Mouse (Mus musculus) thymus, postnatal 36 days (tissue): ENCODE data around the gene Gpr65.
"Not testable (repeated sequence)": the region's sequence is repeated elsewhere in the genome, so short reads cannot be mapped to it uniquely, and the experiment has no call there.

Experiments
- DNase-seq, 2 experiments: peaks; one replicate each; pipeline ENCODE4 v3.0.0; 2022; ENCODE audit warnings: mixed read lengths in 2 of 2

The Gpr65 gene

DNA sequence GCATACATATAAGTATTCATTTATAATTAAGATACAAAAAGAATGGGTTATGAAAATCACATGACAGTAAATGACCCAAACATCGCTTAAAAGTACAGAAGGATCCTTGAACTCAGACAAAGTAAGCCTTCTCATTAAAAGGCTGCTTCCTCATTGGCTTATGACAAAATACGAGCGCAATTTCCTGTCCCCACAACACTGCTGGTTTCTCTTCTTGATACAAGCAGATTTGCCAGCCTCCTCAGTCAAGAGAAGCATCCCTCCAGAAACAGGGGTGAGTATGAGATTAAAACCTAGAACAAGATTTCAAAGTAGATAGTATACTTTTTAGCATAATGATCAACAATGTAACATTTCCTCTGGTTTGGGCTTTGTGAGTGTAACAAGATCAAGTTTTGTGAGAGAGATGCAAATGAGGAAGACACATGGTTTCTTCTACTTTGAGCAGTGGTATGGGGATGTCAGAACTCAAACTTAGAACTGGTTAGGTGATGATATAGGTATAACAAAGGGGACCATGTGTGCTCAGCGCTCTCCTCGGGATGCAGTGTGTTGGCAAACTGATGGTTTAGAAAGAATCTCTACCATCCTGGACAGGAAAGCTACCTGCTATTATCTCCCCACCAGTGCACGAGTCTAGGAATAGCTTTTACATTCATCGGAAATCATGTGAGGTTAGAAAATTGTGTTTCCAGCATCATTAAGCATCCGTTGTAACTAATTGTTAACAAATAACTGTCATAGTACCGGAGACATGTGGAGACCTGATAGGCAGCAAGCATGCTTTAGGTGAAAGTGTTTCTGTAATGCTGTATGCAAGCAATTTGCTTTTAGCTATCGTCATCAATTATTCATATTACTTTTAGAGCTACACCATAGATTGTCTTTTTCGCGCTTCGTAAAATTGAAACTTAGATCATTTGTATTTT lies at the start of gene Gpr65:
Gene Gpr65, plus strand, starts transcription at position 195 of the 929 bp plus-strand sequence.
- DNase-seq: peak in 1 of 2 experiments; percentile 18

DNA sequence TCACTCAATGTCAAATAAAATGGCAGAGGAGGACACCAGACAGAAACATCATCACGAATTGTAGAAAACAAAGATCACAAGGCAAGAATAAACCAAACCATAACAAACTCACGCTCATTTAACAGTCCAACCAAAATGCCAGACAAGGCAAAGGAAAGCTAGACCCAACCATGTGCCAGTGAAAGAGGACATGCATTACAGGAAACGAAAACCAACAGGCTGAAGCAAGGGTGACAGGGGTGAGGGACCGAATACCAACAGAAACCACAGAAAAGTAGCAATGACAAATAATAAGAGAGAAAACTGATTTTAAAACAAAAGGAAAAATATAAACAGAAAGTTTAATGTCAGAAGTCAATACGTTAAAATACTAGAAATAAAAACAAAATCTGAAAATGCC lies 45.1 kb upstream of the Gpr65 start:
- DNase-seq: no peak

DNA sequence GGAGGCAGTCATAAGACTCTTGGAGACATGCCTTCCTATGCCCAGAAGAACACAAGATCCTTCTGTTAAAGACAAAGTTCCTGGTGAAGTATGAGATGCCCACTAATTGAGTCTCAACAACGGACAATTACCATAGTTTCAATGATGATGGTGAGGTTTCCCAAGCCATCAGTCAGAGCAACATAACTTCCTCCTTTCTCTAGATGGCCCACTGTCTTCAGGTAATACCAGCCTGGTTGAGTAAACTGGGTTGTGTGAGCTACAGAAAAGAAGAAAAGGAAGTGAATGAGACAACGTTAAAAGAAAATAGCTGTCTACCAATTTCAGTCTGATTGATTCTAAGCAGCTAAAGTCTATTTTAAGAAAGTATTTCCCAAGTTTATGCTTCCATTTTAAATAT lies 41.4 kb upstream of the Gpr65 start:
- DNase-seq: no peak

DNA sequence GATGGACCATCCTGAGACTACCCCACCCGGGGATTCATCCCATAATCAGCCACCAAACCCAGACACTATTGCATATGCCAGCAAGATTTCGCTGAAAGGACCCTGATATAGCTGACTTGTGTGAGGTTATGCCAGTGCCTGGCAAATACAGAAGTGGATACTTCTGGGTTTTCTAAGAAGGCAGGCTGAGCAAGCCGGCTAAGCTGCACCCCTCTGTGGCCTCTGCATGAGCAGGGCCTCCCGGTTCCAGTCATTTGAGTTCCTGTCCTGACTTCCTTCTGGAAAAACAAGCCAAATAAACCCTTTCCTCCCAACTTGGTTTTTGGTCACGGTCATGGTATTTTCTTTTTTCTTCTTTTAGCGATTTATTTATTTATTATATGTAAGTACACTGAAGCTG lies 30.0 kb upstream of the Gpr65 start:
- not testable (repeated sequence) for DNase-seq

DNA sequence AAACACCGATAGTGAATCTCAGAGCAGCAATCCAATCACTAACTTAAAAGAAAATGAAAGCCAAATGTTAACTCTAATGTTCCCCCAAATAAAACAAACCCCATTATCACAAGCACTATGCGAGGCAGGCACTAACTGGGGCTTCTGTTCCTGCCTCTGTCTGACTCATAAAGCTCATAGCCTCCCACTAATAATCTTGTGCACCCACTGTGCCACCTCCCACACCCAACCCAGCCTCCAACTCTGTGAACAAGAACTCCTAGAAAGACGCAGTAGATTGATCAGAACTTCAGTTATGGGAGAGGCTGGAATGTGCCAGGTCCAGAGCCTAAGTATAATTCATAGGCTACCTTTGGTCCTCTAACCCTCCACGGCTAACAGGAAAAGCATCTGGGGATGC lies 24.3 kb upstream of the Gpr65 start:
- no peak for DNase-seq

DNA sequence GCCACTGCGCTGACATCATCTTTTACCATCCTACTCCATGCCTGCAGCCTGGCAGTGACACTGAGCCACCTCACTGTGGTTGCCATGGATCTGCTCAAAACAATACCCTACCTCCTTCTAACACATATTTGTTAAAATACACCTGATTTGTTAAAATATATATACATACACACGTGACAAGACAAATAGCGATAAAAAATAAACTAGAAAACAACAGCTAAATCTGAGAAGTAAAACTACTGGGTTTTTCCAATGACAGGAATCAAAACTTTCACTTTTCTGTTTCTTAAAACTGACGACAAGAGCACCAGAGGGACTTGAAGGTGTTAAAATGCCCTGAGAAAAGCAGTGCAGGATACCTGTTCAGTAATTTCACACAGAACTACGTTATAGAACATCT lies 23.6 kb upstream of the Gpr65 start:
- DNase-seq: no peak

DNA sequence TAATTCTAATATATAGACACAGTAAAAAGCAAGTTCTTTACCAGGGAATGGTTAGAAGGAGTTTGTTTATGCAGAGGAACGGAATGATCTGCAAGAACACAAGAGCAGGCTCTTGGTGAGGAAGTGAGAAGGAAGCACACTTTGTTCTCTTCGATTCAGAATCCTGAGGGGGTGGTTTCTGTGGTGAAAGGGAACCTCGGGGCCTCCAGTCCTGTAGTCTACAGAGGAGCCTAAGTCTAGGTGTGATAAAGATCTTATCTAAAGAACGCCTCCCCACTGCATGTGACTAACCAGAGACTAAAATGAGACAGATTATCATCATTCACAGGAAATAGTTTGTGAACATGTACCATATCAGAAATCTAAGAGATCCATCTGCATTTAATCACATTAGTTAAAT lies 21.6 kb upstream of the Gpr65 start:
- DNase-seq: peak; percentile 32 to 59

DNA sequence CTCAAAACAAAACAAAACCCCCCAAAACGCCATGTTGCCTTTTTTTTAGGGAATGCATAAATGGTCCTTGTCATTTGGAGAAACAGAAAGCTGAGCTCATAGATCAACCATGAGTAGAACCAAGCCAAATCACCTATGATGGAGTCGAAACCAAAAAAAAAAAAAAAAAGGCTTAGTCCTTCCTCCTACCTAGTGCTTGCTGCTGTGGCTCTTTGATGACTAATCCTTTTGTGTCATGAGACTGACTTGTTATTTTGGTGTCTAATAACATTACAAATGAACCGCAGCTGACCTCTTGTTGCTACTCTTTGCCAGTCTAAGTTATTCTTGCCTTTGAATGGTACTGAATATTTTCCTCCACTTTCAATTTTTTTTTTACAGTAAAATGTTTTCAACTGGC lies 18.8 kb upstream of the Gpr65 start:
- no peak for DNase-seq

DNA sequence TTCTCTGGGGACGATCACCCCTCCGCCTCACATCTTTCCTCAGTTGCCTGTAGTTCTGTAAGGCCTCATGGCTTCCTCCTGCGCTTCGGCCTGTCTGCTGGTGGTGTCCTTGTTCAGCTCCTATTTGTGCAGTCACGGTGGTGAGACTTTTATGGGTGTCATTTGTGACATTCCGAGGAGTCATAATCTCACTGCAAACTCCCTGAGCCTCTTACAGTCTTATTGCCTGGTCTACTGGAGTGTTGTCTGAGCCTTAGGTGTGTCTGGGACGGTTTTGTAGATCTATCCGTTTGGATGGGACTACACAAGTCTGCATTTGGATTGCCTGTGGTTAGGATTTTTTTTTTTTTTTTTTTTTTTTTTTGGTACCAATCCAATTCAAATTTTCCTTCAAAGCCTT lies 18.1 kb upstream of the Gpr65 start:
- DNase-seq: no peak

DNA sequence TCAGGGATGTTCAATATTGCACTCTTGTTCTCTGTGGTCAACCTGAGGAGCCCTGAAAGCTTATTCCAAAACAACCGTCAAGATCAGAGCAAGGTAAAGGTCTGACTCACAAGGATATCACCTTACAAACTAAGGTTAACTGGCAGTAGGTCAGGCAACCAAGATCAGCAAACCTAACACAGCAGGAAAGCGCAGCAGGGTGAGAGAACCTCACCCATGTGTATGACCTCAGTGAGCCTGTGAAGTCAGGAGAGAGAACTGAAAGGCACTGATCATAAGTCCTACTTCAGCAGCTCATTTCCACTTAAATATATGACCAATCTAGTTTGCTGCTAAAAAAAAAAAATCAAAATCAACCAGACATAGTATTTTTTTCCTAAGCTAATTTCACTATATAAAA lies 16.0 kb upstream of the Gpr65 start:
- no peak for DNase-seq

DNA sequence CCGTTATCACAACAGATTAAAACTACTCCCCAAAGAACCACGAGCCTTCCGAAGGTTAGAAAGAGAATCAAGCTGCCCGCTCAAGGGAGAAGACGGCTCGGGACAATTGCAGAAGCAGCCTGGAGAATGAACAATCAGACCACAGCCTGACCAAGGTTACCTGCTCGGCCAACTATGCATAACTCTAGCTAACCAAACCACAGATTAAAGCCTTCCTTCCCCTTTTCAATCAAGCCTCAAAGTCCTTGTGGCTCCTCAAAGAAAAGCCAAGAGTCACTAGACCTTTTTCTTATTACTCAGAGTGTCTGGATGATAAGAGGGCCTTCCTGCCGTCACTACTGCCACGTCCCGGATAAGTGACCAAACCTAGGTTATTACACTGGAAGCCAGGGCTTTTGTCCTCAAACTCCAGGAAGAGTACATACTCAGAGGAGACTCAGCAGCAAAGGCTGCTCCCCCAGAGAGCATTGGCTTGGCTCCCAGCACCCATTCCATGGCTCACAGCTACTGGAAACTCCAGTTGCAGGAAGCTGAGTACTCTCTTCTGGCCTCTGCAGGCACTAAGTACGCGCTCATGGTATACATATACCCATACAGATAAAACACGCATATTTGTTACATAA lies 13.0 kb upstream of the Gpr65 start:
- no peak for DNase-seq

DNA sequence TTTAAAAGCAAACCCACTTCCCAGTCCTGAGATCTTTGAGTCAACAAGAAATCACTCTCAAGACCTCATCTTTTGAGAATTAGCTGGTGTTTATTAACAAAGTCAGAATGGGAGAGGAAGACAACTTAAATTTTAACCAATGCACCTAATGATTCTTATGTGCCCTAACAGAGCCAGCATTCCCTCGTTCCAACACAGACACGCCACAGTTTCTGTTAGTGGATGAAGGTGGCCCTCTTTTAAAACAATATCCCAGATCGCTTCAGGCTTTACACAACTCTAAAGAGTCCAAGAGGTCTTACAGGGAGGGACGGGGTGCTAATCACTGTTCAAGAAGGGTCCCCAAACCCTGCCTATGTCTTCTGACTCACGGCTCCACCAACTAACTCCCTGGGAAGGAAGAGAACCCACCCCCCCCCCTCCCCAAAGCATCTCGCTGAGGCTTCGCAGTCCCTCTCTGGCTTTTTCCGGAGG lies 10.0 kb upstream of the Gpr65 start:
- DNase-seq: no peak

DNA sequence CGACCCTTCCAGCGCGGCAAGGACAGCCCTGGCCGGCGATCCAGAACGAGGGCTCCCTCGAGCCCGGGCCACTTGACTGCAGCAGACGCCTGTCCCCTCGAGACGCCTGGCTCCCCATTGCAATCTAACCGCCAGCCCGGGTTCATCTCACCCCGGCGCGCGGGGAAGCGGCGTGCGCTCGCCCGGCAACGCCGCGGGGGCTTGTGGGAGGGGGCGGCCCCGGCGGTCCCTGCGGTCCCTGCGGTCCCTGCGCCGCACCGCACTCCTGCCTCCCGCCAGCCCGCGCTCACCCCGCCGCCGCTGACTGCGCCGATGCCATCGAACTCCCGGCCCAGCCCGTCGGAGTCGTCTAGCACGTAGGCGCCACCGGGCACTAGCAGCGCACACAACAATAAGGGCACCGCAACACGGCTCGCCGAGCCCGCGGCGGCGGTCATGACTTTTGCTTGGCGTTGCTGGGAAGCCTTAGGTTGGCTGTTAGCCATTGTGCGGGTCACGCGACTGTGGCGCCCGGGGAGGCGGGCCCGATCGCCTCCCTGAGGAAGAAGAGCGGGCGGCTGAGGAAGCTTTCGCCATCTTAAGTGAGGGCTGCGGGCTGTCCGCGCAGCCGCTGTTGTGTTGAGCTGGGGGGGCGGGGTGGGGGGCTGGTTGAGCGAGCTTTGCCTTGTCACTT lies 9.5 kb upstream of the Gpr65 start, which contains the start of gene Galc:
Gene Galc, minus strand, starts transcription at position 615 of the 673 bp plus-strand sequence.
- DNase-seq: peak; percentile 86 to 87

DNA sequence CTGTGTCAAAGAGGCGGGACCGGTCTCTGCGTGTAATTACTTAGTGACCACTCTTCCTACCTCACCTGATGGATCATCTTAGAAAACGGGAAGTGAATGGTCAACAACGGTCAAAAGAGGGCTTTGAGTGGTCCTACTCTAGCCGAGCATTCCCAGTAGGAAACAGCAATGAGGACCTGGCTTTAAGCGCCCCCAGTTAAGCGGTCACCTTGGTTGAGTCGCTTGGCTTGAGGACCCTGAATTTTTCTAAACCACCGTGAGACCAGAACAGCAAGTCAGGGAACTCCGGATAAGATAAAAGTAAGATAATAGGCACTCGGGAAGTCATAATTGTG lies 8.9 kb upstream of the Gpr65 start:
- no peak for DNase-seq

DNA sequence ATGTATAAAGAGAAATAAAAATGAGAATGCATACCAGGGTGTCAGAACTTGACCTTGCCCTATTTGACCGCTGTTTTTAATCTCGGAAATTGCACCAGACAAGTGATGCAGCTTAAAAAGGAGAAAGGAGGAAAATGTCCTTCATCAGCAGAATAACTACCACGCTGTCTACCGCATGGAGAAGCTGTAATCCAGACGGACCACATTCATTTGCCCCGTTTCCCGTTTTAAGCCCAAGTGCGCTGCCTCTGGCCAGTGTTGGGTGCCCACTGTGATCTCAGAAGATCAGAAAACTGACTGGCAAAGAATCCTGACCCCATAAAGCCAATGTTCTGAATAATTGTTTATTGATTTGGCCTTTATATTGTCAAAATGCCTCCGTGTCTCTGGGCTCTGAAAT lies 2.7 kb upstream of the Gpr65 start:
- no peak for DNase-seq

DNA sequence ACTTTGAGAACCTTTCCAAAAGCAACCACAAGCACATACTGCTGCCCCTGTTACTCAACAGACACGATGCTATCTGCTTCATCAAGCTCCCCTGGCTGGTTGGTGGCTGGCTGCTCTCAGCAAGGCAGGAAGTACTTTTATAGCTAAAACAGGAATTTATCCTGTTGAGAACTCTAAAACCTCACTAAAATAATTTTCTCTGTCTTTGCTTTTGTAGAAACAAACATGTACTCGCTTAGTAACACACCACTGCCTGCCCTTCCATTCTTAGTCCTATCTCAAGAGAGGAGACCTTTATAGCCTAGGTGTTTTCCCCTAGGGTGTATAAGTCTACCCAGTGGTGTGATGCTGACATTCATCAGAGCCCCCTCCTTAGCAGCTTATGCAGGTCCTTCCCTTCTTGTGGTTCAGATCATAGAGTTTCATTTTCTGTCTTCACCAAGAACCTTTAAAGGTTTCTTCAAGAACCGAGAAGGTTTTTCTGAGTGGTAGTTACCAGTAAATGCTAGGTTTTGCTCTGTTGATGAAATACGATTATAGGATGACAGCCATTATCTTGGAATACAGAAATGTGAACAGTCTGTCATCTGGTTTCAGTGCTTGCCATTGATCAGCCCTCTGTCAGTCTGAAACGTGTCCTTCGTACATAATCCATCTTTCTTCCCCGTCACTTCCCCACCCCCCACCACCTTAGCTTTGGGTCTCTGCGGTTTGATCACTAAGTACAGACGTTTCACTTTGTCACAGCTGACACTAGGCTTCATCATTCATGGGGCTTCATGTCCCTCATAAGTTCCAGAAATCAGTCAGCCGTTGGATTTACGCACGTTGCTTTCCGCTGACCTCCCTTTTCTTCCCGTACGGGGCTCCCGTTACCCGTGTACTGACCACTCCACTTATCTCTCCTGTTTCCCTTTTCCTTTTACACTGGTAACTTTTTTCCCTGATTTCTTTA lies 1.6 kb downstream of the Gpr65 start:
- peak; percentile 46 to 74 for DNase-seq

DNA sequence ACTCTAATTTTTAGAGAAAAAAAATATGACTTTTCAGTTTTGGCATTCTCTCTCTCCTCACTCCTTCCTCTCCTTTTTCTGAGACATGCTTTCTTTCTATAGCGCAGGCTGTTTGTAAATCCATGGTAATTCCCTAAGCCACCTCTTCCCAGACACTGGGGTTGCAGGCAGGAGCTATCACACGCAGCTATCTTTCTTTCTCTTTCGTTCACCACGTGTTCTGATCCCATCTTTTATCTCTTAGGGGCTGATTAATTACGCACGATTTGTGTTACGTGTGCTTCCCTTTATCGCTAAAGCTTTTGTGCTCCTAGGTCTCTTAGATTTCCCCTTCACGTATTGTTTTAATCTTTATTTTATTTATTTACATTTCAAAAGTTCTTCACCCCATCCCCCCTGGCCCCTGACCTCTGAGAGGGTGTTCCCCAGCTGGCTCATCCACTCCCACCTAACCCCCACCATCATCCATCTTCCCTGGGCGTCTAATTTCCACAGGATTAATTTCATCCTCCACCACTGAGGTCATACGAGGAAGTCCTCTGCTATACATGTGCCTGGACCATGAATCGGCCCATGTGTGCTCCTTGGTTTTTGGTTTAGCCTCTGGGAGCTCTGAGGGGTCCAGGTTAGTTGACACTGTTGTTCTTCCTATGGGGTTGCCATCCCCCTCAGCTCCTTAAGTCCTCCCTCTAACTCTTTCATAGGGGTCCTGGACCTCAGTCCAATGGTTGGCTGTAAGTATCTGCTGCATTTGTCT lies 2.6 kb downstream of the Gpr65 start:
- DNase-seq: no peak

DNA sequence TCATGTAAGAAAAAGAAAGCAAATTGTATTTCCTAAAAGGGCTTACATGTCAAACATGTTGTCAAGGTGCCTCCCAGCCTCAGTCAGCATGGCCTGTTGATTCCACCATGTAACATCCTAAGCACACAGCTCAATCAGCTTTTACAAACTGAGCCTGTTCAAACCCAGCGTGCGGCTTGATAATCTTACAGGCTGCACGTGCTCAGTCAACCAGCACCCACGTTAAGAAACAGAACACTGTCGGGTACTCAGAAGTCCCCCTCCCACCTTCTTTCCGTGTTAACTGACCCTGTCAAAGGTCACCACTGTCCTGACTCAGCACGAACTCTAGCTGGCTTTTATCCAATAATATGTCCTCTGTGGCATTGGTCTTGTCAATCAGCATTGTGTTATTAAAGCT lies 4.0 kb downstream of the Gpr65 start:
- no peak for DNase-seq

DNA sequence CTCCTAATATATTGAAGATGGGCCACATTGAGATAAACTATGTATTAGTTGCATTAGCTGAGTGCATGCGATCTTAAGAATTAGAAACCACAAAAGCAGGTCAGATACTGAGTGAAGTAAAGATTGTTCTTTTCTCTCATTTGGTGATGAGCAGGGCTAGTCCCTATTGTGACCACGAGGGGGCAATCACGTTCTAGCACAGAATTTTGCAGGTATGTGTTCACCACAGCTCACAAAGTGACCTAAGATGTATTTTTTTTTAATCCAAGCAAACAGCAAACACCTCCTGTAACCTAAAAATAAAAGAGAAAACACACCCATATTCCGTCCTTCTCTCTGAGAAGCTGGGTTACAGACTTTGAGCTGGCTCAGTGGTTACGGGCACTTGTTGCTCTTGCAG lies 12.1 kb downstream of the Gpr65 start:
- peak; percentile 47 to 55 for DNase-seq

DNA sequence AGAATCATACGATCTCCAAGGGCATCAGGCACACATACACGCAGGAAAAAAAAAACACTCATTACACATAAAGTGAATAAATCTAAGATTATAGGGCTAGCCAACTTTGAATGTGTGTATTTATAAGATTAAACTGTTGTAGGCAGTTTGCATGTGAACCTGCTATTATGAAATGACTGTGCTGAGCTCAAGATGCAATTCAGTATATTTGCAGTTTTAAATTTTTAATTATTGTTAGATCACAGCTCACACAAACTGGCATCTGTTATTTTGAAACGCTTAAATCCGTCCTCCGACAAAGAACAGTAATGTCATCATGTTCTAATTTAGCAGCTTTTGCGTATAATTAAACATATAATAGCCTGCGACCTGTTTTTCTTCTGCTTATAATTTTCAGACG lies 12.6 kb downstream of the Gpr65 start:
- no peak for DNase-seq

DNA sequence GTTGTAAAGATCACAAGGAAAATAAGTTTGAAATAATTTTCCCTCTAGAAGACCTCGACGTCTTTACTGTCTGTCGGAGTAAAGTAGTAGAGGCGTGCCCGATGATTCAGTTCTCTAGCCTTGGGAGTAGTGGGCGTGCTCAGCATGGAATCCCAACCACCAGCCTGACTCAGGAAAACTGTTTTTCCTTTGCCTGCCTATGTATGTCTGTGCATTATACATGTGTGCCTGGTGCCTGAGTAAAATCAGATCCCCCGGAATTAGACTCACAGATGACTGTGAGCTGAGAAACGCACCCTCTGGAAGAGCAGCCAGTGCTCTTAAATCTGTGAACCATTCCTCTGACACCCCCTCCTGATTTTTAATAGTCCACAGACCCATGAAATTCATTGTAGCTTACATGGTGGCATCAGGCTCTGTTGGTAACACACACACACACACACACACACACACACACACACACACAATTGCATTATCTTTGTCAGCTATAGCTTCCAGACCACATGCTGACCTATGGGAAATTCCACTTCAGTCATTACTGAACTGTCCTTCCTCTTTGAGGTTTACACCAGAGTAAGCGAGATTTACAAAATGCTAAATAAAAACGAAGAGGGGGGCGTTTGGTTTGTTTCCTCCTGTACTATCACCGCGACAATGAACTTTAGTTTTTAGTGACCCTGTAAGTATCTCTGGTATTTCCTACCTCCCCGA lies 14.5 kb downstream of the Gpr65 start:
- no peak for DNase-seq
